Mouse (Mus musculus): ENCODE data around the gene Copz1.

The Copz1 gene

GRCm38 (mm10) chr15:103308876-103309580 is 36.5 kb downstream of the Copz1 start:
- DNase-seq (ENCODE audit: low spot score in 2 of 2), result no peak

GRCm38 (mm10) chr15:103310365-103310910 is 37.9 kb downstream of the Copz1 start, which contains the start of gene Gpr84:
Gene Gpr84 (minus strand): TSS chr15:103310612.
- DNase-seq (ENCODE audit: low spot score in 2 of 2), result no peak

GRCm38 (mm10) chr15:103313495-103314095 is 41.1 kb downstream of the Copz1 start:
- DNase-seq (ENCODE audit: low spot score in 2 of 2), result peak in 1 of 2 experiments; percentile 66

- DNase-seq (ENCODE audit: low spot score in 2 of 2), result no peak
Observed at GRCm38 (mm10) chr15:103314181-103314580, 41.7 kb downstream of the Copz1 start.

DNA sequence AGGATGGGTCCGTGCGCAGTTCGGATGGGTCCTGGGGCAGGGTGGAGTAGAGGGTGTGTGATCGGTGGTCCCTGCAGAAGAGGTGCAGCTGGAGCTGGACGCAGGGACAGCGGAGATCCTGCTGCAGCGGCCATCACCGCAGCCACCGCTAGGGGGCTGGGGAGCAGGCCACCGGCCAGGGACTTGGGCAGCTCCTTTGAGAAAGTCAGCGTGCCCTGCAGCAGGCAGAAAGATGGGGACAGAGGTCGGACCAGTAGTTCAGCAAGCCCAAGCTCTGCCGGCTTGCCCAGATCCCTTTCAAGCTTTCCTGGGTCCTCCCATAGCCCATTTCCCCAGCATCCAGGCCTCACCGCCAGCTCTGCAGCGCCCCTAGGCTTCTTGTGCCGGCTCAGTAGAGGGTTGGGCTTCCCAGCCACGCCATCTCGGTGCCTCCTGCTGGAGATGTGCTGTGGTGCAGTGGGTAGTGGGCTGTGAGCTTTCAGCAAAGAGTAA is 42.5 kb downstream of the Copz1 start:
- DNase-seq (ENCODE audit: low spot score in 2 of 2), result no peak

- DNase-seq (ENCODE audit: low spot score in 2 of 2), result no peak
Observed at GRCm38 (mm10) chr15:103315979-103316776, 43.7 kb downstream of the Copz1 start.

GRCm38 (mm10) chr15:103317120-103317519 is 44.6 kb downstream of the Copz1 start:
- DNase-seq (ENCODE audit: low spot score in 2 of 2), result no peak

GRCm38 (mm10) chr15:103317731-103318130 is 45.2 kb downstream of the Copz1 start:
- no peak for DNase-seq (ENCODE audit: low spot score in 2 of 2)

DNA sequence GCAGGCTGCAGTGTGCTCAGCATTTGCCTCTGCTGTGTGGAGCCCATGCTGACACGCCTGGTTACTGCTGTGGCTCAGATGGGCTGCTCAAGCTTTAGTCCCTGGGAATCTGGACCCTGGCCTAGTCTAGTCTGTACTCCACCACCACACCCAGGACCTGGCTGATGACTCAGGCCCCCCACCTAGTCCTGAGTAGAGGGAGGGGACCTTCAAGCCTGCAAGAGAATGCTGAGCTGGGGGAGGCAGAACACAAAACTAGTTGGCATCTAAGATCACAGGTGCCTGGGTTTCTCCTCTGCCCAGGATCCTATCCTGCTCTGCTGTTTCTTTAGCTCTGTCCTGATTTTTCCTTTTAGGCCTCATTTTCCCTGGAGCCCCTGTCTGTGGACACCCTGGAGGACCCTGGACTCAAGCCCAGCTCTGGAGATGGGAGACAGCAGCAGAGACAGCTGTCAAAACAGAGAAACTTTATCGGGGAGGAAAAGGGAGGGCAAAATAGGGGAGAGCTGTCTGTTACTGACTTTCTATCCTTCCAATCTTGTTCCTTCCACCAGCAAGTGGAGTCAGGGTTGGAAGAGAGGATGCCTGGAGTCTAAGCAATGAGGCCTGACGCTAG is 45.8 kb downstream of the Copz1 start:
- DNase-seq (ENCODE audit: low spot score in 2 of 2), result no peak

DNA sequence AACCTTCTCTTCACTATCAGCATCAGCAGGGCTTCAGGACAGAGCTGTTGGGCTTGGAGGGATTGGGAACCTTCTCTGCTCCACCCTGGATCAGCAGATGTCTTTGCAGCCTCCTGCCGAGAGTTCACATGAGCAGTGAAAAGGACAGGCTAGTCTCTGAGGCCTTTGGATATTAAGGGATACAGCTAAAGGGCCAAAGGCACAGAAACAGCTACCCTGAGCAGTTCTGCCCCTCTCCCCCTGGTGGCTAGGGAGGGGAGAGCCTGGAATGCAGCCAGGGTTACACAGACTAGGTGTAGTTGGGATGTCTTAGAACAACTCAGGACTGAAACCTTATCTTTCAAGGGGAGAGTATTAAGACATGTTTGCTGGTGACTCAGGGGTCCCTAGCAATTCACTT is 48.6 kb downstream of the Copz1 start:
- no peak for DNase-seq (ENCODE audit: low spot score in 2 of 2)

GRCm38 (mm10) chr15:103322396-103322795 is 49.9 kb downstream of the Copz1 start:
- no peak for DNase-seq (ENCODE audit: low spot score in 2 of 2)

DNA sequence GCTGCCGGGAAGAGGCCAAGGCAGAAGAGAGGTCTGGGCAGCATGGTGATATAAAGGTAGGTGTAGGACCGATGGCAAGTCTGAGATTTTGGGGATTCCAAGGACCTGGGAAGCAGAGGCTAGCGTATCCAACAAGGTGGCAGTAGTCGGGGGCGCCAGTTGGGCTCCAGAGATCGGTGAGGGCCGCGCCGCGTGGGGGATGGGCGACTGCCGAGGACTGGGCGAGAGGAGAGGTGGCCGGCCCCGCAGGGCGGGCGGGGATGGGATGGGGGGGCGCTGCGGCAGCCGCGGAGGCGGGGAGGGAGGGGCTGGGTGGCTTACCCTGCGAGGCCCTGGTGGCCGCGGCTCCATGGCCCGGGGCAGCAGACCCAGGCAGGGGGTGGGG is 50.5 kb downstream of the Copz1 start:
- DNase-seq (ENCODE audit: low spot score in 2 of 2), result no peak

GRCm38 (mm10) chr15:103323455-103324247 is 51.1 kb downstream of the Copz1 start:
- peak; percentile 69 to 81 for DNase-seq (ENCODE audit: low spot score in 2 of 2)

- no peak for DNase-seq (ENCODE audit: low spot score in 2 of 2)
Observed at GRCm38 (mm10) chr15:103333081-103333615, 60.6 kb downstream of the Copz1 start.

DNA sequence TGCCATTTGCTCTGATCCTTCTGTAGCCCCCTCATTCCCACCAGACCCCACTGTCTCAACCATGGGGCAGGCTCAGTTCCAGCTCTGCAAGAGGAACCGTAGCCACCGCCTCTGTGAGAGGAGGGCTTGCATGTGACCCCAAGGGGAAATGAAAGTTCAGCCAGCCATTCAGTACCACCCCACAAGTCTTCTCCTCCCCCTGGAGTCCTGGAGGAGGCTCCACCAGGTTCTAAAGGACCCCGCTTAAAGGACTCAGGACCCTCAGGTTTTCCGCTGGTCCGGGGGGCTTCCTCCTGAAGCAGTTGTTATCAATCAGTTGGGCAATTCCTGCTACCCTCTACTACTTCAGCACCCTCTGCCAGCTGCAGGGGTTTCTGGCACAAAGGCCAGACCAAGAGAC is 61.2 kb downstream of the Copz1 start:
- no peak for DNase-seq (ENCODE audit: low spot score in 2 of 2)

GRCm38 (mm10) chr15:103334194-103334593 is 61.7 kb downstream of the Copz1 start:
- DNase-seq (ENCODE audit: low spot score in 2 of 2), result no peak

- no peak for DNase-seq (ENCODE audit: low spot score in 2 of 2)
Observed at GRCm38 (mm10) chr15:103335040-103335439, 62.5 kb downstream of the Copz1 start.

DNA sequence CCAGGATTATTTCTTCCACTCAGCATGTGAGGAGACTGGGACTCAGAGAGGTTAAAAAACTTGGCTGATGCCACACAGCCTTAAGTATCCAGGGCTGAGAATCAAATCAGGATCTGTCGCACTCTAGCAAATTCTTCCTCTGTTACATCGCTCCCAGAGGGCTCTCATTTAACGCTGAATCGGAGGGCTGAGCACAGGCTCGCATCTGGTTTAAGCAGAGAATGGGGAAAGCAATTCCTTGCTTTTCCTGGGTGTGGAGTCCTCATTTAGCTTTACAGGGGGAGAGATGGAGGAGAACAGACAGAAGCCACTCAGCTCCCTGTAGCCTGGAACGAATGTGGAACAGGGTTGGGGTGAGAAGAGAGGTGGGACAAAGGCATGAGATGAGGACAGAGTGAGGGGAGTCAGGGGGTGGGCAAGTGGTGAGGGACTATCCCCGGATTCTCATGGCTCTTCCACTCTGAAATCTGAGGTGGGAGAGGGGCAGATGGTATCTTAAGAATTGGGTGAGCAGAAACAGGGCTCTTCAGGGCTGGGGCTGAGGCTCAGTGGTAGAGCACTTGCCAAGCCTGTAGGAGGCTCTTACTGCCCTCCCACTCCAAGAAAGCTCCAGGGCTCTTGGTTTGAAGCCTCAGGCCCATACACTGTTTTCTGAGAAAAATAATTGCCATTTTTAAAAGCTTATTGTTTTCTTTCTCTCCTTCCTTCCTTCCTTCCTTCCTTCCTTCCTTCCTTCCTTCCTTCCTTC is 63.1 kb downstream of the Copz1 start:
- DNase-seq (ENCODE audit: low spot score in 2 of 2), result no peak

GRCm38 (mm10) chr15:103336996-103337667 is 64.6 kb downstream of the Copz1 start:
- DNase-seq (ENCODE audit: low spot score in 2 of 2), result no peak

DNA sequence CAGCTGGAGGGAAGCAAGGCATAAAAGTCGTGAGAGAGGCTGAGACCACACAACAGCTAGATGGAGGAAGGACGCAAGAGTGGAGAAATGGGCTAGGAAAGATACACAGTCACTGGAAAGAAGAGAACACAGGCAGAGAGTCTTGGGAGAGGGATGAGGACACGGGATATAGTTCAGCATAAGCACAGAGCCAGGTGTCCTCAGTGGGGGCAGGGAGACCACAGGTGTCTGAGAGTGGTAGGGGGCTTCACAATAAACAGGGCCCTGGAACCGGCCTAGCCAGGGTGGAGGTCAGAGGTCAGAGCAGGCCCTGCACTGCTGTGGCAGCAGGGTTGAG is 66.3 kb downstream of the Copz1 start:
- no peak for DNase-seq (ENCODE audit: low spot score in 2 of 2)

All from thymus, postnatal 10 days (tissue).